Mouse (Mus musculus) fibroblast of lung, adult 2 months (primary cell): Measurements from ENCODE around the gene 1700061G19Rik.

Experiments
- DNase-seq: peaks from one replicate; pipeline ENCODE4 v3.0.0-alpha.2; 2011; ENCODE audit warnings: low read depth

Gene 1700061G19Rik

DNA sequence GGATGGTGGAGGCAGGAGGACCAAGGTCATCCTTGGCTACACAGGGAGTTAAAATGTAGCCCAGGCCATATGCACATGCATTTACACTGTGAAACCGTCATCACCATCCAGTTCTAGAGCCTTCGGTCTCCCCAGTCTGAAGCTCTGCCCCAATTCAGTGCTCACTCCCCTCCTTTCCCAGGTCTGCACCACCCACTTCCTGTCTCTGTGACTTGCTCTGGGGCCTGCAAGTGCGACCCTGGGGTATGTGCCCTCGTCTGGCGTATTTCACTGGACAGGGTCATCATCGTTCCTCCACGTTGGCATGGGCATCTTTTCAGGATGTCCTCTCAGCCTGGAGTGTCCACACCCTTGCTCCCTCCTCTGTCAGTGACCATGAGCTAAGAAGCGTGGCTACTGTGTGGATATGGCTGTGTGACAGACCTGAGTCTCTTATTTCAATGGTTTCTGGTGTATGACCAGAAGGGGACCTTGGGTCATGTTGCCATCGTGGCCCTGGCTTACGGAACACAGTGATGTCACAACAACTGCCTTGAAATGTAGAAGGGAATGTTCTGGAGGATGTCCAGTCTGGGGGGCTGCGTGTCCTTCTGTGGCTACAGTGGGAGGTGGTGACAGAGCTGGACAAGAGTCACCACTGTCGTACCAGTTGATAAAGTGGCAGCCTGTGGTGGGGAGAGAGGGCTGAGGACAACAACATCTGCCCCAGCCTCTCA lies at the start of gene 1700061G19Rik:
1700061G19Rik (plus strand) TSS at position 542 of the 716 bp plus-strand sequence.
- no peak for DNase-seq

DNA sequence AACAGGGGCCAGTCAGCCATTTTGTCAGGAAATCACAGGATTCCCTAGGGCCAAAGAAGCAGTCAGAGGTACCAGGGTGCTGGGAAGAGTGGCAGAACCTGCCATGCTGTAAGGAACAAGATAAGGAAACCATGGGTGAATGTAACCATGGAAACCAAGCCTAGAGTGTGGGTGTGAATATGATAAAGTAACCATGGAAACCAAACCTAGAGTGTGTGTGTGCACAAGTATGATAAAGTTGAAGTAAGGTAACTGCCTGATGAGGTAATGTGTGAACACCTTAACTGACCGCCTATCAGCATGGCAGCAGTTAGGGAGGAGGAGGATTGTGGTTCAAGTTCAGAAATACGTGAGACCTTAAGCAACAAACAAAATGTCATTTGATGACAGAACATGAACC lies 48.6 kb upstream of the 1700061G19Rik start:
- no peak for DNase-seq

DNA sequence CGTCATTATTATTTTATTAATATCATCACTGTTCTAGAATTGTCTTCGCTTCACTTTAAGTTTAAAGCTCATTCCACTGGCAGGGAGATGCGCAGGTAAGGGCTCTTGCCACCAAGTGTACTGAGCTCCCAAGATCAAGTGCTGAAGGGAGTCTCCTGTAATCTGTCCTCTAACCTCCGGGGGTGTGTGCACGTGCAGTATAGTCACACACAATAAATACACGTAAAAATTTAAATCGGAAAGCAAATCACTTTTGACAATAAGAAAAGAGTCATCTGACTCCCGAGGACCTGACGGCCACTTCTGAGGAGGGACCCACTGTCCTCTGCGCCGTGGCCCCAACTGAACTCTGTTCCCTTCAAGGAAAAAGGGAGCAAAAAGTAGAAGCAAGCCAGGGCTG lies 46.1 kb upstream of the 1700061G19Rik start:
- DNase-seq = no peak

DNA sequence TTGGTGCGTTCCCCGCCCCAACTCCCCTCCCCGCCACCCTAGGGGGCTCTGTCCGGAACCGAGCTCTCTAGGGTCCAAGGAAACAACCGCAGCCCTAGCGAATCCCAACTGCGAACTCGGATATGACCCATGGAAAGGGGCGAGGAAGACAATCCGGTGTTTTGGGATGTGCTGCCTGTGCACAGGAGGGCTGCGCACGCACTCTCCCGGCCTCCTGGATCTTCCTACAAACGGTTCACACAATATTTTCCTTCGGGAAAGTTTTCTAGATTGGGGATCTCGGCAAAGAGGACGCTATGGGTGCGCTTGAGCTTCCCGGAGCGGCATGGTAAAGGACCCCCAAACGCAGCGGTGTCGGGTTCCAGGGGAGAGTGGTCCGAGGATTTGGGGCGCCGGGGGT lies 45.5 kb upstream of the 1700061G19Rik start:
- DNase-seq = no peak

DNA sequence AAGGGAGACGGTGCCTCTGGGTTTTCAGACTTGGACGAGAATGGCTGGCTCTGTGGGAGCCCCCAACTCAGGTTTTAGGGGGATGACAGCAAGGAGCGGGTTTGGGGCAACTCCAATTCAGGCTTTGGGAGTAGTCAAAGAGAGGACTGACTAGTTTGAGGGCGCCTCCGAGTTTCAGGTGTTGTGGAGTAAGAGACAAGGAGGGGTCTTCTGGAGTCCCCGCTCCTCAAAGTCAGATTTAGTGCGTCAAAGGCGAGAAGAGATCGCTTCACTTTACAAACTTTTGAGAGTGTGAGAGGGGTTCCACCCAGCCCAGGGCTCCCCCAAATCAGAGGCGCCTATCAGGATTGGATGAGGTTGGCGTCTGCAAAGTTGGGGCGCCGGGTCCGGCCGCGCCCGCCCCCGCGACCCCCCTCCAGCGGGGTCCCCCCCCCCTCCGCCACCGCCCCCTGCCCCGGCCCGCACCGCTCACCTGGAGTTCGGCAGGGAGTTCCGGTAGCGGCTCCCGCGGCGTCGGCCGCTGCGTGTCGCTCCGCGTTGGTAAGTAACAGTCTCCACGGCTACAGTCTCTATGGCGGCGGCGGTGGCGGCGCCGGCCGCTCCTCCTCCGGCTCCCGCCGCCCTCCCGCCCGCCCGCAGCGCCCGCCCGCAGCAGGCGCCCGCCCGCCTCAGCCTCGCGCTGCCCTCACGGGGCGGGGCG lies 44.7 kb upstream of the 1700061G19Rik start, which contains the start of gene Rfx2:
Rfx2 (minus strand) TSS at position 603 of the 700 bp plus-strand sequence.
- no peak for DNase-seq

DNA sequence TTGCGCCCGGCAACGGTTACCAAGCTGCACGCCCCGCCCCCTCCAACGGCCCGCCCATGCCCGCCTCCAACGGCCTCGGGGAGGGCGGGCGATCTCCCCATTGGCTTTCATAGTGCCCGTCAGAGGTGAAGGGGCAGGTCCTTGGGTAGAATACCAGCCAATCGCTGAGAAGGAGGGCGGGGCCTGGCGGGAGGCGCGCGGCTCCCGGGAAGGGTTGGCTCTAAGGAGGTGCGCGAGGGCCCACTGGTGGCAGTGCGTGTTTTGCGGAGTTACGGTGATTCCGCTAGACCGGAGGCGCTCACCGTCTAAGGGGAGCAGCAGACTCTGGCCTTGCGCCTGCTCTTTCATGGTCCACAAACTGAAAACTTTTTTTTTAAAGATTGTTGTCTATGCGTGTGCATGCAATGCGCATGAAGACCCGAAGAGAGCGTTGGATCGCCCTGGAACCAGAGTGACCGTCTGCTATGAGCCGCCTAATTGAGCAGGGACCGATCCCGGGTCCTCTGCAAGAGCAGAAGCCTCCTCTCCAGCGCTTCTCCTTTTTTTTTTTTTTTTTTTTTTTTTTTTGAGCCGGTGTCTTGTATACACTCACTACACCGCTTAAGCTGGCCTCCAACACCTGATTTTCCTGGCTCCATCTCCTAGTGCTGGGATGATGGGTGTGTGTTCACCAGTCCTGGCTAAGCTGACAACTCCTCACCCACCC lies 44.0 kb upstream of the 1700061G19Rik start:
- peak; percentile 87 for DNase-seq

DNA sequence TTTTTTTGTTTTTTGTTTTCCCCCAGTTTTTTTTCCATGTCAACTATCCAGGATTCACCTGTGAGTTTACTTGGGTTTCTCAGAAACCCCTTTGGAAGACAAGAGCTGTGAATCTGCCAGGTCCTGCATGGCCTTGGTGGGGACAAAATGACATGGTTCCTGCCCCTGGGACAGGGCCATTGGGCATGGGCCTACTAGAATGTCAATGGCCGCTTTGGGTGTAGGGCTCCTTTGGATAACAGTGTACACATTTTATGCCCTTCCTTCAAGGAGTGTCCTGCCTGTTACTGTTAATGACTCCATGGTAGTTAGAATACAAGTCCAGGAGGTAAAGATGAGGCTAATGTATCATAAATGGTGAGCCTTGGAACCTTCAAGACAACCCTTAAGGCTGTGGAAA lies 42.4 kb upstream of the 1700061G19Rik start:
- DNase-seq = no peak

DNA sequence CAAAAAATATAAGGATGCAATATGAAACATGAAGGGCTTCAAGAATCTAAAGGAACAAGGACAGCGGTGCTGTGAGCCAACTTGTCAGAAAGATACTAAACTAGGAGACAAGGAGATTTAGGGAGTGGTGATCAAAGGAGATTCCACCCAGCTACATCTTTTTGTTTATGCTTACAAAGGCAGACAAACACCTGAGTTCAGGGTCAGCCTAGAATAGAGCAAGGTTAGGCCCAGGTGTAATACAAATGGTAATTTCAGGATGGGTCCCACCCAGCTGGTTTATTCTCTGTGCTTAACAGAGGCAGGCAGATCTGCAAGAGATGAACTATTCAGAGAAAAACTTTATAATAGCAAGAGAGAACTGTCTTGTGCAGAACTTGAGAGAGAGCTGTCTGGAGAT lies 41.9 kb upstream of the 1700061G19Rik start:
- DNase-seq = no peak

DNA sequence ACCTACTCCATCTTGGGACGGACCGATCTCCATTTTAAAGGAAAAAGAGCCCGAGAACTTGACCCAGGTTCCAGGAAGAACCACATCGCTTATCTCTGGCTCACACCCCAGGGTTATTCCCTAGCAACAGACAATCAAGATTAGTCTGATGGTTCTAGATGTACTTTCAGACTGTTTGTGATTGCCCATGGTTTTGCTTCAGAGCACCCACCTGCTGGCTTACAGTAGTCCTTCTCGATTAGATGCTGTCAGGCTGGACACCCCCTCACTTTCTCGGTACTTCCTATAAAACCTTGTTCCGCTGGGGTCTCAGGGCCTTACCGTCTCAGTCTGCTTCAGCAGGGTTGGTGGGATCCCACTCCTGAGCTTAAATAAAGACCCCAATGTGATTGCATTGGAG lies 38.9 kb upstream of the 1700061G19Rik start:
- no peak for DNase-seq

DNA sequence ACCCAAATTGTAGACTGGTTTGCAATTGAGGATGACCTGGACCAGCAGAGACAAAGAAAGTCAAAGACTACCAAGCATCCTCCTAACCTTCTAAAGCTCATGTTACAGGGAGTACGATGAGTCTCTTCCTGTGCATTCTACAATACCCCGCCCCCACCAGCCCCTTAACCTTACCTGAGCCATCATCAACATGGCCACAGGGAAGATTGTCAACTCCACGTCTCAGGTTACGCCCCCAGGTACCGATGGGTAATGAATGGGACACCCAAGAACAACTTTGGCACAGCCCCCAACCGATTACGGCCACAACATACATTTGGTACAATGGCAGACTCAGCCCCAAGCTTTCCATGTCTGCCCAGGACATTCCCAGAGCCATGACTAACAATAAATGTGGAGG lies 34.8 kb upstream of the 1700061G19Rik start:
- DNase-seq = no peak

DNA sequence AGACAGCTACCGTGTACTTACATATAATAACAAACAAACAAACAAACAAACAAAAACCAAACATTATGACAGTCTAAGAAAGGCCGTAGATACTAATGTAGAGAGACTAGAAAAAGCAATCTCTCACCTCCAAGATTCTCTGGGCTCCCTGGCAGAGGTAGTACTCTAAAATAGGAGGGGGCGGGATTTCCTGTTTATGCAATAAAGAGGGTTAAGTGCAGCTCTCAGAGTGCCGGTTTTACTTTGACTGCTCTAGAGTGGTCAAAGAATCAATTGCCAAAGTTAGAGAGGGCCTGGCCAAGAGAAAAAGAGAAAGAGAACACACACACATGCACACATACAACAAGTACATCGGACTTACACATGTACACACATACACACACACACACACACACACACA lies 33.1 kb upstream of the 1700061G19Rik start:
- DNase-seq = no peak

DNA sequence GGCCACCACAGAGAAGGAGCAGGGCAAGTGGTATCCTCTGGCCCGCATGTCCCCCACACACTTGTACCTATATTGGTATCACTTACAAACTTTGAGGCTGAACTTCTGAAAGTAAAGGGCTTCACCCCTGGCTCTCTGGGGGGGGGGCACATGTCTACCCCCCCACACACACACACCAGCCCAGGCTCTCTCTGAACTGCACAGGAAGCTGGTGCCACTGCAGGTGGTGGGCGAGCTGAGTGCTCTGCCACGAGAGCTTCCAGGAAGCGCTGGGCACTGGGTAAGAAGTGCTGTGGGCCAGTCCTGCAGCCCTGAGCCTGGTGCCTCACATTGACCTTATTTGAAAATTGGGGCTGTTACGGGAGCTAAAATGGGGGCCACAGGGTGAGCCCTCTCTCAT lies 31.6 kb upstream of the 1700061G19Rik start:
- no peak for DNase-seq

DNA sequence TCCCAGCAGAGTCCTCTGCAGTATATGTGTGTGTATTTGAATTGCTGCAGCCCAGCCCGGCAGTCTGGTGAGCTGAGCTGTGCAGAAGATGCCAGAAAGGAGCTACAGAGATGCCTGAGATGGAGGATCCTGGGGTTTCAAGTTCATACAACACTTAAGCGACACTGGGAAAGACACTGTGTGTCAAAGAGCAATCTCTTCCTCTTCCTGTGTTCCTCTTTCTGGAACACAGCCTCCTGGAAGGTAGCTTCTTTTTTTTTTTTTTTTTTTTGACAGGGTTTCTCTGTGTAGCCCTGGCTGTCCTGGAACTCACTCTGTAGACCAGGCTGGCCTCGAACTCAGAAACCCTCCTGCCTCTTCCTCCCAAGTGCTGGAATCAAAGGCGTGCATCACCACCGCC lies 26.5 kb upstream of the 1700061G19Rik start:
- DNase-seq = no peak

DNA sequence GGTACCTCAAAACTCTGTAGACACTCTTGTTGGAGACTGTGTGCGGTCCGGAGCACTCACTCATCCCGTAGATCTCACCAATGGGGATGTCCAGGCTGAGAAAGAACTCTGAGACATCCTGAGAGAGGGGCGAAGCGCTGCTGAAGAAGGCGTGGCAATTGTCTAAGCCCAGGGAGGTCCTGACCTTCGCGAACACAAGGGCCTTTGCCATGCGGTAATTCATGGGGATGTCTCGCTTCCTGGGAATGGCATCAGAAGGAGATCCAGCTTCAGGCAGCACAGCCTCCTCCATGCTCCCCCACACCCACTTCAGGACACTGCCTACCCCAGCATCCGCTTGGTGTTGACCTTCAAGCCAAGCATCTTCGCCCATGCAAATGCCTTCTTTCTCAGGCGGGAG lies 25.6 kb upstream of the 1700061G19Rik start:
- no peak for DNase-seq

DNA sequence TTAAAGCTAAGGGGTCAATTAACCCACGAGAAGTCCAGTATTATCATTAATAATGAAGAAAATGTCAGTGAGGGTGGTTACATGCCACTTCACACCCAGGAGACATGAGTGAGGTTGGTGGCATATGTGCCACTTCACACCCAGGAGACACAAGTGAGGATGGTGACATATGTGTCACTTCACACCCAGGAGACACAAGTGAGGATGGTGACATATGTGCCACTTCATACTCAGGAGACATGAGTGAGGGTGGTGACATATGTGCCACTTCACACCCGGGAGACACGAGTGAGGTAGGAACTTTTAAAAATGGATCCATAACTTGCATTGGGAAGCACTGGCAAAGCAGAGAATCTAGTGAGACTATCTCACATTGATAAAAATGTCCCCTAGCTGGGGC lies 24.1 kb upstream of the 1700061G19Rik start:
- DNase-seq = no peak

DNA sequence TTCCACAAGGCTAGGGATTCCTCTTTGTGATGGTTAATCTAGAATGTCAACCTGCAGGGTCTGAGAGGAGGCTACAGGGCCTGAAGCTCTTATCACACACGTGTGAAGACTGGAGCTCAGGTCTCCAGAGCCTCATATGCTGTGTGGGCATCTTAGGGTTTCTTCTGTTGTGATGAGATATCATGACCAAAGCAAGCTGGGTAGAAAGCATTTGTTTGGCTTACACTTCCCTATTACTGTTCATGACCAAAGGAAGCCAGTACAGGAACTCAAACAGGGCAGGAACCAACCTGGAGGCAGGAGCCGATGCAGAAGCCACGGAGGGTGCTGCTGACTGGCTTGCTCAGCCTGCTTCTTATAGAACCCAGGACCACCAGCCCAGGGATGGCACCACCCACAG lies 19.9 kb upstream of the 1700061G19Rik start:
- no peak for DNase-seq

DNA sequence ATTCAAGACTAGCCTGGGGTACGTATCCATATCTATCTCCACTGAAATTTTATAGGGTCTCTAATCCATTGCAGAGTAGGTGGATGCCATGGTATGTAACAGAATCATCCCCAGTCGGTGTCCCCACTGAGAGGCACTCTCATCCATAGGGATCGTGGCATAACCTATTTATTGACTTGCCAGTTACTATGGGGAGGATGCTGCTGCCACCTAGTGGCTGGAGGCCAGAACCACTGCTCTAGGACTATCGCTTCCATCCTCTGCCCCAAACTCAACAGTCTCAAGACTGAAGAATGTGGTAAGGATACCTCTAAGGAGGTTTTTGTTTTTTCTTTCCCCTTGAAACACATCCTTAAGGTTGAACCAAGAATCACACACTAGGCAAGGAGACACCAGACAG lies 17.1 kb upstream of the 1700061G19Rik start:
- peak; percentile 23 for DNase-seq

DNA sequence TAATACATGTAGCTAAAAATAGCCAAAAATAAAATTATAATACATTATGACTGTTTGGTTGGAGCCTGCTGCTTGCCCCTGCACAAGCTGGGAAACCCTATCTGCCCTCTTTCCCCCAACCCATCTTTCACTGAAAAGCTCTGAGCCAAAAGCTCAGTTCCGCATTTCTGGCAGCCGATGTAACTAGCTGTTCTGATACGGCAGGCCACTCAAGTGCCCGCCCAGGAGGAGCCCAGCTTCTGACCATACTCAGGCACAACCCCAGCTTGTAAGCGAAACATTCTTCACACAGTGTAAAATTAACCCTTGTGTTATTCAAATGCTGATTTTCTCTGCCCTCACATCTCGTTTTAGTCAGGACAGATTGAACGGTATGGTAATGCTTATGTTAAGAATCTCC lies 16.4 kb upstream of the 1700061G19Rik start:
- DNase-seq = no peak

DNA sequence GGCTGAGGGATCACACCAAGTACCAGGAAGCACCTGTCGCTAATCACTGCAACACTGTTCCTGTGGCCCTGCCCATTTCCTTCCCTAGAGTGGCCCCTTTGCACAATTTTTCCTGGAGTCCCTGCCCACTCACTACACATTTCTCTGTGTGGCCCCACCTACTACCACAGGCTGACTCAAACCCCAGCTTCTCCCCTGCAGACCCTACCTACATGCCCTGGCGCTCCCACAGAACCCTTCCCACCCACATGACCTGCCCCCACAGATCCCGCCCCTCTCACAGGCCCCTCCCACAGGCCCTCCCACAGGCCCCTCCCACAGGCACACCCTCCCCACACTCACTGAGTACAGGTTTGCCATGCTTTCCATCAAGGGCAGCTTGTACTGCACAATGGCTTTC lies 14.1 kb upstream of the 1700061G19Rik start:
- DNase-seq = no peak

DNA sequence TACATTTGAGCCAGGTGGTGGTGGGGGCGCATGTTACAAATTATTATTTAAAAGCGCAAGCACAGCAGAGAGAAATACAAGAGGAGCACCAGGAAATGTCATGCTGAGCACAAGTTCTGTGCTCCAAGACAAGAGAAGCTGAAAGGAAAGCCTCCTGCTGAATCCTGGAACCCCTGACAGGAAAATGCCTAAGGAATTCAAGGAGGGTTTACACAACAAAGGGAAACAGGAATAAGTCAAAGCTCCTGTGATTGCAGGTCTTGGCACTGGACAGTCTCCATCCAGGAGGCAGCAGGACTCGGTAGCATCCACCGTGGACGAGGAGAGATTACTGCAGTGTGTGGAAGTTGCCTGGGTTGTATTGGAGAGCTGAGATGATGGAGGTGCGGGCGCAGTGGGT lies 9.2 kb upstream of the 1700061G19Rik start:
- no peak for DNase-seq

DNA sequence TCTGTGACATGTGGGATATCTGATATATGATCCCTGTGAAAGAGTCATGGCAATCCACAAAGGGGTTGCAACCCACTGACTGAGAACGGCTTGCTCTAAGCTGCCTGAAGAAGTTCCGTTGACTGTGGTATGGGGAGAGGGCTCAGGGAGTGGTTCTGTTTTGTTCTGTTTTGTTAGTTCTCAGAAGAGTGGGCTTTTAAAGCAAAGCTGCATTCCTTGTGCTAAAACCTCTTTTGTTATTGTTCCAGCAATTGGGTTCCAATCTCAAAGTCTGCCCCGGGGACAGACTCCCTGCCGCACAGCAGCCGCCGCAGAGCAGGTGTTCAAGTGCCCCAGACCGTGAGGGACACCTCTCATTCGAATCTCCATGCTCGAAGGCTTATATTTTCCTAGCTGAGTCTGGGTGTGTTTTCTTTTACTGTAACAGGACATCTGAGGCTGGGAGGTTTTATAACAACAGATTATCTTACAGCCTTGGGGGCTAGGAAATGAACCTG lies 5.7 kb upstream of the 1700061G19Rik start:
- DNase-seq = no peak

DNA sequence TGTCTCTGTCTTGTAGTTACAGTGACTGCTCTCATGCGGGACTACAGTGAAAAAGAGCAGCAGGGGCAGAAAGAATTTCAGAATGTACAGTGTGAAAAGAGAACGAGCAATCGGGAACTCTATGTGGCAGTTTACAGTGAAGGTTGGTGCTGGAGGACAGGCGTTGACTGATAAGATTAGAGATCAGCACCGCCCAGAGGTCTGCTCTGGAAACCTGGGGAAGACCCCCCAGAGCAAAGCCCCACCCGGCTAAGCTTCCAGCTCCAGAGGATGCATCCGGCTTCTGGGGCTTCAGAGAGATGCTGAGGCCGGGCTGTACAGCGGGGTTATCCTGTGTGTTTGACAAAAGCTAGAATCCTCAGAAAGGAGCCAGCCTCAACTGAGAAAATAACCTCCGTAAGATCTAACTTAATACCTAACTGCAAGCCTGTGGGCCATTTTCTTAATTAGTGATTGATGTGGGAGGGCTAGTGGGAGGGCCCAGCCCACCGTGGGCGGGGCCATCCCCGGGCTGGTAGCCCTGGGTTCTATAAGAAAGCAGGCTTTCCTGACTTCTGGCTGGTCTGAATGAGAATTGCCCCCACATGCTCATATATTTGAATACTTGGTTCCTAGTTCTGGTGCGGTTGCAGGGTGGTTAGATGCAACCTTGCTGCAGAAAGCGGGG lies 4.9 kb upstream of the 1700061G19Rik start:
- no peak for DNase-seq
